Mouse (Mus musculus) left cerebral cortex, adult 8-10 months (tissue): ENCODE measurements around the gene Ap2a1. TPM values are rescaled to one million over a fixed set of nuclear protein-coding genes. Genes with fewer than 3 reads are reported as not detected.
"Not testable (repeated sequence)": the region's sequence is repeated elsewhere in the genome, so short reads cannot be mapped to it uniquely, and the experiment has no call there.

Source experiments
- DNase-seq, 2 experiments: peaks; one replicate each; pipeline ENCODE4 v3.0.0; 2022; ENCODE audit warnings: low spot score in 2 of 2
- total RNA-seq, 4 experiments: library from RNA; stranded (reverse); gene quantifications; 2 replicates each; pipeline ENCODE4 v1.2.4; 2022

Ap2a1 gene
- total RNA-seq, 4 experiments from 2014 or later, result 312 to 359 (median 323) TPM

DNA sequence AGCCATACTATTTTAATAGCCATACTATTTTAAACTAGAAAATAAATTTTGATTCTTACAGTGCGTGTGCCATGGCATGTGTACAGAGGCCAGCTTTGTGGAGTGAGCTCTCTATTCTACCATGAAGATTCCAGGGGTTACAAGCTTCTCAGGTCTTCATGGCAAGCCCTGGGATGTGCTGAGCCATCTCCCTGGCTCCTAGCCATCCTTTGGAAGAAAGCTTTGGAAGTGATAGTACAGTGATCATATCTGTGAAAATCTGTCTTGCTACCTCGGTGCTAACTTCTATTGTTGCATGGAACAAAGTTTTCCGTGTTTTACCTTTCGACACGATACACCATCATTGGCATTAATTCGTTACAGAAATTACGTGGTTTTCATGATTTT is 34.1 kb downstream of the Ap2a1 start:
- no peak for DNase-seq

DNA sequence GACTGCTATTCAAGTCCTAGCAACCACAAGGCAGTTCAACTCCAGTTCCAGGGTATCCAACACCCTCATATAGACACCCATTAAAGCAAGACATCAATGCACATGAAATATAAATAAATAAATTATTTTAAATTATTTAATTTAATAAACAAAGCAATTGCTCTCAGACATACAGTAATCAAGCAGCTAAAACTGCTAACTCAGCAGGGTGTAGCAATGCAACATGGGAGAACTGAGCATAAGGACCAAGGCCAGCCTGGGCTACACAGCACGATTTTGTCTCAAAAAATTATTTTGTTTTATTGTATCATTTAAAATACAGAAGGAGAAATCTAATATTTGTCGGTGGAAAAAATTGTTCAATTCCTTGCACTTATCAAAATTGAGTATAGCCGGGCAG is 35.1 kb downstream of the Ap2a1 start:
- no peak for DNase-seq

DNA sequence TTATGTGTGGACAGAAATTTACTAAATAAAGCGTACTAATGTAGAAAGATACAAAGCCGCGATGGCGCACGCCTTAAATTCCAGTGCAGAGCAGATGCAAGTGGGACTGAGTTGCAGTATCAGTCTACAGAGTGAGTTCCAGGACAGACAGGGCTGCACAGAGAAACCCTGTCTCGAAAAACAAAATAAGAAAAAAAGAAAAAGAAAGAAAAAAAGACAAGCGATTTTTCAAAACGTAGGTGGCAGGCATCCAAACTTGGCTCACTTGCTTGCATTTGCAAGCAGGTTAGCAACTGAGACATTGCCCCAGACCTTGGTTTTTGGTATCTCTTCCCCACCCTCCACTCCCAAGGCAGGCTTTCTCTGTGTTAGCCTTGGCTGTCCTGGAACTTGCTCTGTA is 36.1 kb downstream of the Ap2a1 start:
- DNase-seq, result no peak

DNA sequence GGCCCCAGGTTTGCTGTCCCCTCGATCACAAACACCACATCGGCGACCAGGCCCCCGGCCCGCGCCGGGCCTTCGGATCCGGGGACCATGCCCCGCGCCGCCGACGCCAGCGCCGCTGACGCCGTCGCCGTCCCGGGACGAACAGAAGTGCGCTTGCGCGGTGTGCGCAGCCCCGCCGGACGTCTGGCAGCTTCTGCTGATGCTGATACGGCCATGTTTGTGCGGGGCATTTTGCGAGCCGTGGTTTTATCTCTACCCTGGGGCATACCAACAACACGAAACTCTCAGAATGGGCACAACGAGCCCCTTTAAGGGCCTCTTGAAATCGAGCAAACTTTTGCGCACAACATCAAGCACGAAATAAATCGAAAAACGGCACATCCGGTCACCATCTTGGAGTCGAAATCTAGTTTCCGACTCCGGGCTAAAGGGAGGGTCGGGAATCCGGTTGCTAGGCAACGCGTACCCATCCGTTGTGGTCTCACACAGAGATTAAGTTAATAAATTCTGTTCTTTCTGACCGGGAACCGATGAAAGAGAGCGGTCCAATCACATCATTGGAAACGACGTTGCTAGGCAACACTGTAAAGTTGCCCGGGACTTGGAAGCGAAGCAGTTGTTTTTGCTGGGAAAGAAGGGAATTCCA is 36.9 kb downstream of the Ap2a1 start, which contains the start of gene Med25:
Med25 (minus strand) TSS at position 437 of the 646 bp plus-strand sequence.
- peak; percentile 92 to 97 for DNase-seq

DNA sequence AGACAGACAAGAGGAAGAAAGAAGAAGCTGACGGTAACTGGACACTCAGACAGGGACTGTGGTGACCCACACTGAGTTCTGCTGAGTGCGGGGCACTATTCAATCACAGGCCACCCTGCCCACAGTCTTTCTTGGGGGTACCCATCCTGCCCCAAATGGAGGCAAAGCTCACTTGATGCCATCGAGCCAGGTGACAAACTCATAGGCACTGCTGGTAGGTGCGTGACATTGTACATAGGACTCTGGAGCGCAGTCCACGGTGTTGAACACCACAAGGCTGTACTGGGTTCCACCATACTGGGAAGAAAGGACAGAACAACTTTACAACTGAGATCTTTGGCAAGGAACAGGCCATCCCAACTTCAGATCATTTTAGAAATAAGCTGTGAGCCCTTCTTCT is 37.7 kb downstream of the Ap2a1 start:
- DNase-seq, result no peak

DNA sequence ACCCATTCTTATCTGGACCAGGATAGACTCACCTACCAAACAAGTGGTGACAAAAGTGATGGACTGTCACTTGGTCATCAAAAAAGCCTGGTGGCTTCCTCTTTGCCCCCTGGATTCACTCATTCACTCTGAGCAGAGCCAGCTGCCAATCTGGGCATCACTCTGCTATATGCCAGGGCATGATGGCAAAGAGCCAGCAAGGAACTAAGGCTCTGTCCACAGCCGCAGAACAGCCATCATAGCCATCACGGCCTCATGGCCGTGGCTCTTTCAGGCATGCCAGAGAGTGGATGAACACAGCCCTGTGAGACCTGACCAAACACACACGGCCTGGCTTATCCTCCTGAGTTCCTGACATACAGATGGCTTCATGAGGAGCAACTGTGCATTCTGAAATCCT is 38.6 kb downstream of the Ap2a1 start:
- no peak for DNase-seq

DNA sequence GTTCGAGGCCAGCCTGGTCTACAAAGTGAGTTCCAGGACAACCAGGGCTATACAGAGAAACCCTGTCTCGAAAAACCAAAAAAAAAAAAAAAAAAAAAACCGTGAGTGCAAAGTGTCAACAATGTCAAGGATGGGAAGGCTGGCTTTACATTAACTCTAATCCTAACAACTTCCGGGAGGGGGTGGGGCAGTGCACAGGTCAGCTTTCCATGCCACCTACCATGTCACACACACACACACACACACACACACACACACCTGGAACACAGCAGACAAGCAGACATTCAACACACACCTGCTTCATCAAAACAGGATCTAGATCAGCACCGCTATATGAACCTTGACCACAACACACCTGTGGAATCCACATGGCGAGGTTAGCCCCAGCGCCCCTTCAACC is 39.1 kb downstream of the Ap2a1 start:
- no peak for DNase-seq

DNA sequence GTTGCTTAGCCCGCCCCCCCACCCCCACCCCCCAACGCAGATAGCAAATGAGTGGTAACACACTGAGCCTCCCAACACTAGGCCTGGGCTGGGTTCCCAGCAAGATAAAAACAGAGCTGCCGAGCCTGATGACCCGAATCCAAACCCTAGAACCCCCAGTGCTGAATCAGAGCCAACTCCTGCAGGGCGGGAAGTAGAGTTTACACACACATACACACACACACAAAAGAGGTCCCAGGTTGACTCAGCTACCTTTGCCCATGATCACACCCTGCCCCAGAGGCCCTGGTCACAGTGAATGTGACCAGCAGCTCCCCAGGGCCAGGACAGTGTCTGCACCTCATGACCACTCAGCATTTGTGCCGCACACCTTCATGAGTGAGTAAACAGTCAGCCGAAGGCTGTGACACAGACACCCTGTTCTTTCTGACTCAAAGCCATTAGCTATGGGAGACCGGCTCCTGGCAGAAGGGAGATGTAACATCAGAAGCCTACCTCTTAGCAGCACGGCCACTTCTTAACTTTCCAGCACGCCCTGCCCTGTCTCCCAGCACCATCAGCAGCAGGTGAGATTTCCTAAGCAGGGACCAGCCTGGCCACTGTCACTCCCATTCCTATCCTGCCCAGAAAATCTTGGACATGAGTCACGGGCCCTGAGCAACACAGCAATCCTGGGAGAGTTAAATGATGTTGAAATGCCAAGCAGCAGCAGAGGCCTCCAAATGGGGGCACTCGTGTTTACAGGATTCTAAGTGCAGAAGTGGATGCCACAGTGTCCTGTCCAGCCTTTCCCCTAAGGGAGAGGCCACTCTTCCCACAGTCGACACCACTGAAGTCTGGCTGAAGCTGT is 40.8 kb downstream of the Ap2a1 start:
- no peak for DNase-seq

DNA sequence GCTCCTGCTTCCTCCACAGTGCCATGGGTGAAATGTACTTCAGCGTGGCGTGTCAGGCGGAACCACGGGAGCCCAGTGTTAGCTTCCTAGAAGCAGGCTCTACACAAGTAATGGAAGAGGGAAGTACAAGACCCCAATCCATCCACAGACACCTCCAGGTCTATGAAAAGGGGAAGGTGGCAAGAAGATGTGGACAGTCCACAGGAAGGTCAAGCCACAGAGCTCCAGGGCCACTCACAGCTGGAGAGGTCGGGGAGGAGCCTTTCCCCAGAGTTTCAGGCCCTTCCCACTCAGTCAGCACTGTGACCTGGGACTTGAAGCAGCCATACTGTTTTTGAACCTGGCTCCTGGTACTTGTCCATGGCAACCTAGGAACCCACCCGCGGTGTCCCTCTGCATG is 42.3 kb downstream of the Ap2a1 start:
- no peak for DNase-seq

DNA sequence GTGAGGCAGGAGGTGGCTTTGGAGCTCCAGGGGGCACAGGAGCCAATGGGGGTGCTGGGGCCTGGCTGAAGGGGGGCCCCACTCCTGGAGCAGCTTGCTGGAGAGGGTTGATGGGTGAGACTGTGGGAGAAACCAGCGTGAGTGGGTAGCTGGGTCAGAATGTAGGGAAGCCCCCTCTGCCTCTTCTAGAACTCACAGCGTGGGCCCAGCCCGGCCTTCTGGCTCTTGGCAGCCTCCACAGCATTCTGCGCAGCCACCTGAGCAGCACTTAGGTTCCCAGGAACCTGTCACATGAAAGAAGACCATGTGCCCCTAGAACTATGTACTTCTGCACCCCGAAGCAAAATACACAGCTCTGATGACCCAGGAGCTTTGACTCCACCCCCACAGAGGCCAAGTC is 44.7 kb downstream of the Ap2a1 start:
- no peak for DNase-seq

DNA sequence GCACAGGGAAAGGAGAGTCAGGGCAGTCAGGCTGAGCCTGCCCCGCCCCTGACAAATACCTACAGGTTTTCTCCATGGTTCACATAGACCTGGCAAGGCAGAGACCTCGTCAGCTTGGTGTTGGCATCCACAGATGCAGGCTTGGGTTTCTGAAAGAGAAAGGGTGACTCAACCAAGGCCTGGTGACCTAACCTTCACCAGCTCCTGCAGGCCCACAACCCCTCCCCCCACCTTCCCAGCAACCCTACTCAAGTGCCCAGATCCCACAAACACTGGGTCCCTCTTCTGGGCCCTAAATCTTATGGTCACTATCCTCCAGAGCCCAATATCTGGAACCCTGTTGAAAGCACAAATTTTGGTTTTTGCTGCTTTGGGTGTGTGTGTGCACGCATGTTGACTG is 46.3 kb downstream of the Ap2a1 start:
- no peak for DNase-seq

DNA sequence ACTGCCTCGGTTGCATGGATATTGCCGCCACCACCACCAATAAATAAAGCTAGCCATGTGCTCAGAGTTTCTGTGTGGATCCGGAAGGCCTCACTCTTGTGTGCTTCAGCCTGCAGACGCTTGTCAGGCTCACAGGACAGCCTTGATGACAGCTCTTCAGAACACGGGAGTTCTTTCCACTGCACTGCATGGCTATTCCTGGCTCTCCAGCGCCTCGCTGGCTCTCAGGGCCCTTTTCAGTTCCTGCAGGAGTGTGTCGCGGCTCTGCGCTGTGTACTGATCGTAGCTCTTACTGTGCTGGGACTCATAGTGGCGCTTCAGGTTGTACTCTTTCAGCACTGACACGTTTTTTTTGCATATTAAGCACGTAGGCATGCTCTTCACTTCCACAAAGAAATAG is 51.5 kb downstream of the Ap2a1 start:
- DNase-seq, result no peak

DNA sequence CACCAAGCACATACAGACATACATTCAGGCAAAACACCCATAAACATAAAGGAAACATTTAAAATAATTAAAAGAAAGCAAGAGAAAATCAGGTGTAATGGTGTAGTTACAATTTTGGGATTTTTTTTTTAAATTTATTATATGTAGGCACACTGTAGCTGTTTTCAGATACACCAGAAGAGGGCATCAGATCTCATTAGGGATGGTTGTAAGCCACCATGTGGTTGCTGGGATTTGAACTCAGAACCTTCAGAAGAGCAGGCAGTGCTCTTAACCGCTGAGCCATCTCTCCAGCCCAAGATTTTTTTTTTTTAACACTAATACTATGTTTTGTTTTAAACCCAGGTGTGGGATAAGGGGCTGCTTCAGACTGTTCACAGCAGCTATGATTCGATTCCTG is 57.5 kb downstream of the Ap2a1 start:
- not testable (repeated sequence) for DNase-seq

DNA sequence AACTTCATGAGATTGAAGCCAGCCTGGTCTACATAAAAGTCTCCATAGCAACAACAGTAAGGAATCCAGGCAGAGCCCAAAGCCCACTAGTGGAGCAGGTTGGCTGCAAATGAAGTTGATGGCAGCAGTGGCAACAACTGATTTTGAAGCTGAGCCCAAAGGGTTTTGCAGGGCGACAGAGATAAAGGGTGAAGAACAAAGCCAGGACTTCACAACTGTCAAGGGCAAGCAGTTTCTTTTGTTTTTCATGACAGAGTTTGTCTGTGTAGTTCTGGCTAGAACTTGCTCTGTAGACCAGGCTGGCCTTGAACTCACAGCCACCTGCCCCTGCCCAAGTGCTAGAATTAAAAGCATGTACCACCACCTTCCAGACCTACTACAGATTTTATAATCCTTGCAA is 58.1 kb downstream of the Ap2a1 start:
- DNase-seq, result no peak

DNA sequence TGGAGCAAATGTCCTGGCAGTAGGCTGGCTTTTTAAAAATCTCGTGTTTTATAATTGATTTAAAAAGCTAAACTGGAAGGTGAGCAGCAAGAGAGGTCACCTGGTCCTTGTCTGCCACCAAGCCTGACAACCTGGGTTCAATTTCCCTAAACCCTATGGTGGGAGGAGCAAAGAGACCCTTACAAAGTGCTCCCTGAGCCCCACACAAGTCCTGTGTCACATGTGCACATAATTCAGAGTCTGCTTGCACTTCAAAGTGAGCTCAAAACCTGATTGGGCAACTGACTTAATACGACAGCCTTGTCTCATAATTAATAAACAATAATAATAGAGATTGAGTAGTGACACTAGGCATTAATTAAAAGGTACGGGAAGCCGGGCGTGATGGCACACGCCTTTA is 58.7 kb downstream of the Ap2a1 start:
- no peak for DNase-seq

DNA sequence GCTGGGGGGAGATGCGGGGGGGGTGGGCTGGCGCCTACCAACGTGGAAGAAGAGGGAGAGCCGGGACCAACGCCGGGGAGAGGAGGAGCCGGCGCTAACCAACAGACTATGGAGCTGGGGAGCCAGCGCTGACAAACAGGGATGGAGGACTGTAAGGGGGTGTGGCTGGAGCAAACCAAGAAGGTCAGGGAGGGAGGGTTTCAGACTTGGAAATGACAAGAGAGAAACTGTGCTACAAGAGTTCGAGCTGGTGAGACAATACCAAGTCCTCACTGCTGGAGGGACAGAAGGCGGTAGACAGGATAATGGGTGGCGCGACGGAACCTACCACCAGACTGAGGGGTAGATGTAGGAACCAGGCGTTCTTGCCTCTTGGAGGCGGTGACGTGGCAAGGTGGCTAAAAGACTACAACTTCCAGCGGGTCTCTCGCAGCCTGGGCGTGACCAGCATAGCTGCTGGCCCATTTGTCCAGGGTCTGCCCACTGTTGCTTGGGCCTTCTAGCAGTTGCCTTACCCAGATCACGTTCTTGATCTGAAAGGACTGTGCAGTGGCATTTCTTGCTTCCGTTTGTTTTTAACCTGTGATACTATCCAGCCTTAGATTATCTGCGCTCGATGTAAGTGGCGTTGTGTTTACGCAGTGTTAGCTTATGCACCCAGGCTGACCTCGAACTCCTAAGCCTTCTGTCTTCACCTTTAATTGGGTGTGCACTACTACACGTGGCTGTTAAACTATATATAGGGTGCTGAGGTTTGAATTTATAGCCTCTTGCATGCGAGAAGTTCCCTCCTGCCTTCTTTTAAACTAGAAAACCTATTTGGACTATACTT is 59.4 kb downstream of the Ap2a1 start, which contains the start of gene Ptov1:
Ptov1 (minus strand) TSS at position 92 of the 832 bp plus-strand sequence.
- DNase-seq, result peak; percentile 85 to 99

DNA sequence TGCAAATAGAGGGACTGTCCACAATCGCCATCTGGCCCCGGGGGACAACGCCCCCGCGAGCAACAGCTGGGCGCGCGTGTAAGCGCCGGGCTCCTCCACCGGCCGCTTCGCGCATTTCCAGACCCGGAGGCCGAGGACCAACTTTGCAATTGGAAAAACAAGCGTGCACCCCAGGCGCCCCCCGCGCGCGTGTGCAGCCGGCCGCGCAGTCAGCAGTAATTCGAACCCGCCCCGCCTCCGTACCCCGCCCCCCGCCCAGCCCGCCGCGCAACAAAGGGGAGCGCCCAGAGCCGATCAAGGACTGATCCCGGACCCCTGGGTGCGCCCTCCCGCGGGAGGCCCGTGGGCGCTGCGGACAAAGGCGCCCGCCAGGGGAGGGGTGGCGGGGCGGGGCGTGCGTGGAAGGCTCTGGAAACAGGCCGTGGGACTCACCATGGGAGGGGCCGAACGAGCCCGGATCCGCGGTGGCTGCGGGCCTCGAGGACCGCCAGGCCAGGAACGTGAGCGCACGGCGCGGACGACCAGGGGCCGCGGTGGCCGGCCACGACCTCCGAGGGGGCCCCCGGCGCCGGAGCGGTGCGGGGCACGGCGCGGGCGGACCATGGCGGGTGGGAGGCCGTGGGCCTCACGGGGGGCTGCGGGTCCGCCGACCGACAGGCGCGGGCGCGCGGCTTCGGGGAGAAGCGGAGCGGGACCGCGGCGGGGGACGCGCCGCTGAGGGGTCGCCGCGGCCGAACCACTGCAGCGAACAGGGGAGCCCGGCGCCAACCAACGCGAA is 60.2 kb downstream of the Ap2a1 start:
- no peak for DNase-seq

DNA sequence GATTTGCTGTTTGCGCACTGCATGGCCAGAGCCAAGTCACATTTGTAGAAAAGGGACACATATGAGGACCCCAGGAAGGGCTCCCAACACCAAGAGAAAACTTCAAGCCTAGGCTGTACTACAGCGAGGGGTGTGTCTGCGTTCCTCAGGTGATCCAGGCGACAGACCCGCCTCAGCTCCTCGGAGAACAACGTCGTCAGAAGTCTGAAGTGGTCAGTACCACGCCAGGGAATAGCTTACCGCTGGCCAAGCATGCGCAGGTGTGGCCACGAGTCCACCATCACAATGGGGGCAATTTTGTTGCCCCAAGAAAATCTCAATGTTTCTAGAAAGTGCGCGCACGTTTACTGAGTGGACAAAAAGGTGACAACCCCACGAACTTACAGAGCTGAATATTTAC is 60.8 kb downstream of the Ap2a1 start:
- DNase-seq, result no peak

DNA sequence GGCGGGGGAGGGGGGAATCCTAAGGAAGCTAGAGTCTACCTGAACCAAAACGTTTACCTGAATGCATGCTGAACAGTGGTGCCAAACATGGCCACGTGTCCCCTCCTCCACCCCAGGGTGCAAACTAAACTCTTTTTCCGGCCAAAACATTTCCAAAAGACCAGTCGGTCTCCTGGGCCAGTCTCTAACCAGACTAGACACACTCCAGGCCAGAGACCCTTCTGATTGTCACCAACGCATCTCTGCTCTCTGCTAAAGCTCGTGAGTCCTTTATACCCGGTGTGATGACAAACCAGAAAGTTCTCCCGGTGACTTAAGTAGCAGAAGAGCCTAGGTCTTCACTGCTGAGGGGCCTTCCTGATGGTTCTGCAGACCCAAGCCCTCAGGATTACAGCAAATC is 61.5 kb downstream of the Ap2a1 start:
- DNase-seq, result no peak

DNA sequence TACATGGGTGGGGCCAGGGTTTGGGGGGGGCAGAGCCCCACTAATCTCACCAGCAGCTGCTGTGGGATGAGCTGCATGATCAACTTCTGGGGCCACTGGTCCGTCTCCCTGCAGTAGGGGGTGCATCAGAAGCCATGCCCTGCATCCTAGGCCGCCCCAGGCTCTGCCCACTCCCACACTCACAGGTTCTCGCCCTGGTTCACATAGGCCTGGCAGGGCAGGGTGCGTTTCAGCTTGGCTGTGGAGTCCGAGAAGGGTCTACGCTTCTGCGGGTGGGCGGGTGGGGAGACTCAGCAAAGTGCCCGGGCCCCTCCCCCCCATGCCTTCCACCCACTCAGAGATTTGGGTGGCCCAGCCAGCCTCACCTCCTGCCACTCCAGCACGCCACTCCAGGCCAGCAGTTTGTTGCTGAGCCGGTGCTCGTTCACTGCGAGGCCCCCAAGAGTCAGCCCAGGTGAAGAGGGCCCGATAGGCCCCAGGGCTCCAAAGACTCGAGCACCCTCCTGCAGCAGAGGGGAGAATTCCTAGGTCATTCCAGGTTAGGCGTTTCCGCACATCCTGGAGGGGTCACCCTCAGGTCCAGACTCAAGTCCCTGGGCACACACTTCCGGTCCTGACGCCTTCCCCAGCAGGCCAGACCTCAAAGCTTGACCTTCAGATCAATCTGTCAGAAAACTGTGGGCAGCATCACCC is 62.1 kb downstream of the Ap2a1 start:
- no peak for DNase-seq
